14 mouse cellular contexts compared by ENCODE assay signal in the genomic region with DNA sequence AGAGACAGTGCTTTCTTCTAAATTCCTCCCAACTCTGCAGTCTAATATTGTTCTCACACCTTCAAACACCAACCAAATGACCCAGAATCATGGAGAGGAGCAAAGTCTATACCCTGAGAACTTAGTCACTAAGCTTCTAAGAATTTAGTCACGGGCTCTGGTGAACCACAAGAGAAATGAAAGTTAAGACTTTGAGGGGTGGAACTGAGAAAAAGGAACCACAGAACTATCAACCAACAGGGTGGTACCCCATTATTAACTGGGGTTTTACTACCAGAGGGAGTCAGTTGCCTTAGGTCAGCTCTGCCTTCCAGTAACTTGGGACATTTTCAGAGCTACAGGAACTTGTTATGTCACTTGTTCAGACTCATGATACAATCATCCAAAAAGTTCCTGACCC. TPM values are rescaled to one million over a fixed set of nuclear protein-coding genes. Genes with fewer than 3 reads are reported as not detected.
DNase-seq lines count a peak whose midpoint lies in the region; ATAC-seq lines count a peak whose summit lies in the region.
"Had no signal": no experiment of that assay in that cellular context is flagged by ENCODE, and none has a peak within 500 bp of the region (broad histone marks: within the 10 kb centered on the region; RNA-seq: fewer than 3 reads in every experiment).

A gene (minus strand): TSS at position 140 of the 400 bp plus-strand sequence.

- 69% methylated on average over 1 of the region's 1 CpGs for WGBS in heart, embryonic 12.5 days
- WGBS in macrophage (ENCODE audit: missing documents): 0% methylated on average over 1 of the region's 1 CpGs
- 95% methylated on average over 1 of the region's 1 CpGs for WGBS in hindbrain, embryonic 14.5 days
- WGBS in midbrain, embryonic 15.5 days: 66% methylated on average over 1 of the region's 1 CpGs

- peaks cover 46% of the 10 kb centered on the region for H3K79me2 ChIP-seq in macrophage (ENCODE audit: inconsistent target)

- H3K9ac ChIP-seq in heart, embryonic 12.5 days: no peak within 1 kb of the TSS
- no peak within 1 kb of the TSS for H3K9ac ChIP-seq in hindbrain, embryonic 14.5 days
- H3K9ac ChIP-seq in midbrain, embryonic 15.5 days: no peak within 1 kb of the TSS
- H3K9ac ChIP-seq: embryonic facial prominence, embryonic 15.5 days; forebrain, embryonic 12.5 days; limb, embryonic 12.5 days had no signal

- H3K27ac ChIP-seq in heart, embryonic 12.5 days (ENCODE audit: poor library complexity, severe bottlenecking): no peak within 1 kb of the TSS
- peak within 1 kb of the TSS; percentile 90 for H3K27ac ChIP-seq in macrophage
- no peak within 1 kb of the TSS for H3K27ac ChIP-seq in hindbrain, embryonic 14.5 days
- H3K27ac ChIP-seq in midbrain, embryonic 15.5 days: no peak within 1 kb of the TSS
- H3K27ac ChIP-seq: embryonic facial prominence, embryonic 15.5 days; forebrain, embryonic 12.5 days; limb, embryonic 12.5 days had no signal

- ATAC-seq in heart, embryonic 12.5 days (ENCODE audit: insufficient number of reproducible peaks, low FRiP score): no peak
- no peak for ATAC-seq in hindbrain, embryonic 14.5 days (ENCODE audit: low FRiP score)
- no peak for ATAC-seq in midbrain, embryonic 15.5 days (replicated peaks)

- H3K9me3 ChIP-seq in heart, embryonic 12.5 days (replicated peaks): 0 out of 2 replicates have a peak, but pooled peaks cover 2% of the 10 kb centered on the region
- no peaks in the 10 kb centered on the region for H3K9me3 ChIP-seq in hindbrain, embryonic 14.5 days (ENCODE audit: control insufficient read depth, low read length)
- no peaks in the 10 kb centered on the region for H3K9me3 ChIP-seq in midbrain, embryonic 15.5 days
- H3K9me3 ChIP-seq: embryonic facial prominence, embryonic 15.5 days; forebrain, embryonic 12.5 days; limb, embryonic 12.5 days had no signal

- H3K4me2 ChIP-seq in heart, embryonic 12.5 days: no peak within 1 kb of the TSS
- H3K4me2 ChIP-seq in hindbrain, embryonic 14.5 days (replicated peaks): no peak within 1 kb of the TSS
- no peak within 1 kb of the TSS for H3K4me2 ChIP-seq in midbrain, embryonic 15.5 days
- H3K4me2 ChIP-seq: embryonic facial prominence, embryonic 15.5 days; forebrain, embryonic 12.5 days; limb, embryonic 12.5 days; midbrain, embryonic 11.5 days had no signal

- DNase-seq in heart, adult 8-10 months (ENCODE audit: low spot score): peak; percentile 6
- DNase-seq in 3T3-L1 (ENCODE audit: low read depth, low spot score): peak; percentile 31
- DNase-seq in T-cell, adult 2 months (ENCODE audit: low spot score): peak; percentile 22
- no peak for DNase-seq in hindbrain, embryonic 14.5 days (ENCODE audit: low spot score)
- DNase-seq in kidney, postnatal 14 days: no peak
- DNase-seq: lung, adult 2 months; thymus, postnatal 4 days had no signal

- H3K27me3 ChIP-seq in heart, embryonic 12.5 days (replicated peaks): no peaks in the 10 kb centered on the region
- H3K27me3 ChIP-seq in hindbrain, embryonic 14.5 days (ENCODE audit: control insufficient read depth, insufficient read depth, low read length): no peaks in the 10 kb centered on the region
- no peaks in the 10 kb centered on the region for H3K27me3 ChIP-seq in midbrain, embryonic 15.5 days (replicated peaks)
- H3K27me3 ChIP-seq: embryonic facial prominence, embryonic 15.5 days; forebrain, embryonic 12.5 days; limb, embryonic 12.5 days had no signal

- no peaks in the 10 kb centered on the region for H3K4me1 ChIP-seq in heart, embryonic 12.5 days (replicated peaks)
- H3K4me1 ChIP-seq in hindbrain, embryonic 14.5 days (replicated peaks; ENCODE audit: control insufficient read depth, insufficient read depth, low read length): no peaks in the 10 kb centered on the region
- H3K4me1 ChIP-seq in midbrain, embryonic 15.5 days: no peaks in the 10 kb centered on the region
- H3K4me1 ChIP-seq: embryonic facial prominence, embryonic 15.5 days; forebrain, embryonic 12.5 days; limb, embryonic 12.5 days had no signal

- H3K4me3 ChIP-seq in heart, embryonic 12.5 days: no peak within 1 kb of the TSS
- H3K4me3 ChIP-seq in macrophage (ENCODE audit: inconsistent target): peak within 1 kb of the TSS; percentile 35
- H3K4me3 ChIP-seq in hindbrain, embryonic 14.5 days (replicated peaks; ENCODE audit: low read length): no peak within 1 kb of the TSS
- H3K4me3 ChIP-seq in midbrain, embryonic 15.5 days: no peak within 1 kb of the TSS
- H3K4me3 ChIP-seq: embryonic facial prominence, embryonic 15.5 days; forebrain, embryonic 12.5 days; limb, embryonic 12.5 days had no signal

- no peaks in the 10 kb centered on the region for H3K36me3 ChIP-seq in heart, embryonic 12.5 days
- no peaks in the 10 kb centered on the region for H3K36me3 ChIP-seq in macrophage (ENCODE audit: inconsistent target)
- H3K36me3 ChIP-seq in hindbrain, embryonic 14.5 days (replicated peaks; ENCODE audit: control insufficient read depth, insufficient read depth): no peaks in the 10 kb centered on the region
- H3K36me3 ChIP-seq in midbrain, embryonic 15.5 days (replicated peaks): no peaks in the 10 kb centered on the region
- H3K36me3 ChIP-seq: embryonic facial prominence, embryonic 15.5 days; forebrain, embryonic 12.5 days; limb, embryonic 12.5 days had no signal

RNA-seq across cellular contexts. Expression of the gene that starts here (rescaled TPM):
- under 1 TPM in 1 of 4 experiments, not detected in 3; 0.34 TPM for total RNA-seq in heart, adult 8-10 months (2022)
- polyA plus RNA-seq in heart, embryonic 12.5 days (2016; fragmentation: Nextera tagmentation; extraction: Ambion mirVana): not detected in 2 replicates
- total RNA-seq in macrophage (2018; cell fraction: chromatin; rRNA removed): 100 to 1,000 TPM in 15 of 26 experiments, 10 to 100 TPM in 11; 18.3 to 901 (median 119) TPM
- total RNA-seq in macrophage (2018; cell fraction: cytosol; rRNA removed): 100 to 1,000 TPM in 12 of 26 experiments, 10 to 100 TPM in 14; 25.6 to 276 (median 99.0) TPM
- total RNA-seq in macrophage (2018; cell fraction: nucleus; rRNA removed): 100 to 1,000 TPM in 15 of 26 experiments, 10 to 100 TPM in 11; 19.5 to 554 (median 129) TPM
- 8.9 to 43.2 TPM (median 17.1 TPM) in 3 replicates for polyA plus RNA-seq in macrophage (2018)
- 0.11 TPM in 1 of 2 replicates, not detected in the other for polyA plus RNA-seq in hindbrain, embryonic 14.5 days (2014; fragmentation: Nextera tagmentation; extraction: Ambion mirVana)
- polyA plus RNA-seq in midbrain, embryonic 15.5 days (2015; fragmentation: Nextera tagmentation; extraction: Ambion mirVana): 0.15 and 0.19 TPM in 2 replicates
- polyA plus RNA-seq: forebrain, embryonic 12.5 days; limb, embryonic 12.5 days; lung, adult 2 months had no signal

Comparison
In these comparisons a context has a peak if more than half of its experiments do, and no peak if none do; other contexts are left out.
1. Peak in DNase-seq in heart, adult 8-10 months; RNA of the gene not detected or under 1 TPM.
2. DNase-seq: peak in 3T3-L1 (single experiment) and T-cell, adult 2 months (single experiment); none in hindbrain, embryonic 14.5 days (single experiment) and kidney, postnatal 14 days (single experiment).